Mouse (Mus musculus): ENCODE results near the gene Arfgap1. TPM values are rescaled to one million over a fixed set of nuclear protein-coding genes. Genes with fewer than 3 reads are reported as not detected.
A peak's percentile ranks its signal among the peaks of the same experiment; 100 is the strongest.

The Arfgap1 gene
- polyA plus RNA-seq, 1 experiment from 2014 or later, result 82.4 TPM

DNA sequence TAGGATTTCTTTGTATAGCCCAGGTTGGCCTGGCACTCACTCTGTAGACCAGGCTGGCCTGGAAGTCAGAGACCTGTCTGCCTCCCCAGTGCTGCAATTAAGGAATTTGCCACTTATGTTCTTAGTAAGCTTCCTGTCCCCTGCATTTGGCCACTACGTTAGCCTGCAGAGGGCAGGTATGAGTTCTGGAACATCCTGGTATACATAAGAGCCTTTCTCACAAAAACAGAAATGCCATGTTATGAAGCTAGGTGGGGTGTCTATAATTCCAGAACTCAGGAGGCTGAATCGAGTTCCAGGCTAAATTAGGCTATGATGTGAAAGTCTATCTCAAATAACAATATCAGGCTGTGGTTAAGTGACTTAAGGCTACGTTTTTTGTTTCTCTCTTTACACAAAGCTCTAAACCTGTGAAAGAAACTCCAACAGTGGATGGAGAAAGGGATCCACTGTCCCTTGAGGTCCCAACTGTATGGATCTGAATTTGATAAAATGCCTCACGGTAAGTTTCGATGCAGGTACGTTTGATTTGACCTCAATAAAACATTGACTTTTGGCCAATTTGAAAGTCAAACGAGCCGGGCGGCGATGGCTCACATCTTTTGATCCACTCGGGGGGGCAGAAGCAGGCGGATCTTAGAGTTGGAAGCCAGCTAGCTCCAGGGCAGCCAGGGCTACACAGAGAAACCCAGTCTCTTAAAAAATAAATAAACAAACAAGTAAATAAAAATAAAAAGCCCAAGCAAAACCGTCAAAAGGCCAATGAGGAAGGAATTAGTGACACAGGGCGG is 738 bp upstream of the Arfgap1 start:
- Histone ChIP-seq H3K4me1 (ENCODE audit: control insufficient read depth, insufficient read depth, low read length) (peaks cover 24% of the 10 kb centered on the region), H3K27ac (ENCODE audit: low read length) (peak overlapping the region; percentile 91)
- 0 out of 2 replicates have a peak, but pooled peaks have one; percentile 13 for ATAC-seq

GRCm38 (mm10) chr2:180981133-180981532 is 14.1 kb downstream of the Arfgap1 start:
- Histone ChIP-seq H3K4me1 (ENCODE audit: control insufficient read depth, insufficient read depth, low read length) (no peaks in the 10 kb centered on the region), H3K4me3 (ENCODE audit: low read length) (no peak overlapping the region), H3K27me3 (replicated peaks; ENCODE audit: control insufficient read depth, insufficient read depth, low read length) (no peaks in the 10 kb centered on the region), H3K27ac (ENCODE audit: low read length) (no peak overlapping the region), H3K4me2 (ENCODE audit: low read depth, low read length) (no peak overlapping the region), H3K36me3 (ENCODE audit: control insufficient read depth, insufficient read depth, low read length) (peaks cover 35% of the 10 kb centered on the region), H3K9ac (ENCODE audit: low read depth, low read length) (no peak overlapping the region), H3K9me3 (ENCODE audit: control insufficient read depth, low read length) (no peaks in the 10 kb centered on the region)
- WGBS, result 82% methylated on average over 6 of the region's 6 CpGs
- ATAC-seq, result no peak

More for the DNA sequence above, 738 bp upstream of the Arfgap1 start:
- 10% methylated on average over 14 of the region's 14 CpGs for WGBS
- no peaks in the 10 kb centered on the region for H3K9me3 ChIP-seq (ENCODE audit: control insufficient read depth, low read length)
- peak overlapping the region; percentile 95 for H3K4me3 ChIP-seq (ENCODE audit: low read length)
- H3K4me2 ChIP-seq (ENCODE audit: low read depth, low read length), result peak overlapping the region; percentile 82
- peak overlapping the region; percentile 95 for H3K9ac ChIP-seq (ENCODE audit: low read depth, low read length)
- no peaks in the 10 kb centered on the region for H3K27me3 ChIP-seq (replicated peaks; ENCODE audit: control insufficient read depth, insufficient read depth, low read length)
- H3K36me3 ChIP-seq (ENCODE audit: control insufficient read depth, insufficient read depth, low read length), result peaks cover 7% of the 10 kb centered on the region; the same call in 1 of the 2 replicates

GRCm38 (mm10) chr2:180985635-180986034 is 18.6 kb downstream of the Arfgap1 start:
- H3K27me3 ChIP-seq (replicated peaks; ENCODE audit: control insufficient read depth, insufficient read depth, low read length), result no peaks in the 10 kb centered on the region
- peaks cover 5% of the 10 kb centered on the region; the same call in 1 of the 2 replicates for H3K36me3 ChIP-seq (ENCODE audit: control insufficient read depth, insufficient read depth, low read length)
- 49% methylated on average over 2 of the region's 2 CpGs for WGBS
- no peaks in the 10 kb centered on the region for H3K4me1 ChIP-seq (ENCODE audit: control insufficient read depth, insufficient read depth, low read length)
- no peak overlapping the region for H3K4me2 ChIP-seq (ENCODE audit: low read depth, low read length)
- no peak overlapping the region for H3K27ac ChIP-seq (ENCODE audit: low read length)
- no peaks in the 10 kb centered on the region for H3K9me3 ChIP-seq (ENCODE audit: control insufficient read depth, low read length)
- no peak overlapping the region for H3K4me3 ChIP-seq (ENCODE audit: low read length)
- no peak for ATAC-seq
- H3K9ac ChIP-seq (ENCODE audit: low read depth, low read length), result no peak overlapping the region

GRCm38 (mm10) chr2:180986449-180986848 is 19.4 kb downstream of the Arfgap1 start, which contains the start of gene Col20a1:
Gene Col20a1 (plus strand): TSS chr2:180986535.
- H3K27ac ChIP-seq (ENCODE audit: low read length), result no peak within 1 kb of the TSS
- 59% methylated on average over 2 of the region's 2 CpGs for WGBS

DNA sequence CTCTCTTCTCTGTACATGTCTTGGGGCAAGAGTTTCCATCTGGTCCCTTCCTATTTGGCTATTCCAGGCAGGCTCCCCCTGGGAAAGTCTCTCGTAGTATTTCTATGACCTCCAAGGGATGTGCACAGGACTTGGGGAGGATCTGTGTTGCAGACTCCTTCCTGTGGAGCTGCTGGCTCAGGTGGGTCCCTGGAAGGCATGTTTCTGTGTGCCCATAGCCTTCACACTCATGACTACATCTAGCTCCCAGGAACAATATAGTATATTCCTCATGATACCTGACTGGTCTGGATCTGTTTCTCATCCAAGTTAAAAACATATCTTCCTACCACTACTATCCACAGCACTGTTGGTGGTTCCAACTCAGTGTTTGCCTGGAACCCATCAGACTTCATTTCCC is 20.0 kb downstream of the Arfgap1 start:
- ATAC-seq, result no peak
- no peaks in the 10 kb centered on the region for H3K9me3 ChIP-seq (ENCODE audit: control insufficient read depth, low read length)
- H3K4me2 ChIP-seq (ENCODE audit: low read depth, low read length), result no peak overlapping the region
- H3K36me3 ChIP-seq (ENCODE audit: control insufficient read depth, insufficient read depth, low read length), result 0 out of 2 replicates have a peak, but pooled peaks cover 2% of the 10 kb centered on the region
- H3K27me3 ChIP-seq (replicated peaks; ENCODE audit: control insufficient read depth, insufficient read depth, low read length), result no peaks in the 10 kb centered on the region
- no peak overlapping the region for H3K27ac ChIP-seq (ENCODE audit: low read length)
- 73% methylated on average over 1 of the region's 1 CpGs for WGBS
- no peak overlapping the region for H3K9ac ChIP-seq (ENCODE audit: low read depth, low read length)
- H3K4me1 ChIP-seq (ENCODE audit: control insufficient read depth, insufficient read depth, low read length), result no peaks in the 10 kb centered on the region
- no peak overlapping the region for H3K4me3 ChIP-seq (ENCODE audit: low read length)

More at GRCm38 (mm10) chr2:180986449-180986848, 19.4 kb downstream of the Arfgap1 start, which contains the start of gene Col20a1:
- H3K4me2 ChIP-seq (ENCODE audit: low read depth, low read length), result no peak within 1 kb of the TSS
- H3K4me1 ChIP-seq (ENCODE audit: control insufficient read depth, insufficient read depth, low read length), result no peaks in the 10 kb centered on the region
- ATAC-seq, result no peak
- 0 out of 2 replicates have a peak, but pooled peaks cover 4% of the 10 kb centered on the region for H3K36me3 ChIP-seq (ENCODE audit: control insufficient read depth, insufficient read depth, low read length)
- no peak within 1 kb of the TSS for H3K9ac ChIP-seq (ENCODE audit: low read depth, low read length)
- H3K27me3 ChIP-seq (replicated peaks; ENCODE audit: control insufficient read depth, insufficient read depth, low read length), result no peaks in the 10 kb centered on the region
- H3K4me3 ChIP-seq (ENCODE audit: low read length), result no peak within 1 kb of the TSS
- no peaks in the 10 kb centered on the region for H3K9me3 ChIP-seq (ENCODE audit: control insufficient read depth, low read length)

DNA sequence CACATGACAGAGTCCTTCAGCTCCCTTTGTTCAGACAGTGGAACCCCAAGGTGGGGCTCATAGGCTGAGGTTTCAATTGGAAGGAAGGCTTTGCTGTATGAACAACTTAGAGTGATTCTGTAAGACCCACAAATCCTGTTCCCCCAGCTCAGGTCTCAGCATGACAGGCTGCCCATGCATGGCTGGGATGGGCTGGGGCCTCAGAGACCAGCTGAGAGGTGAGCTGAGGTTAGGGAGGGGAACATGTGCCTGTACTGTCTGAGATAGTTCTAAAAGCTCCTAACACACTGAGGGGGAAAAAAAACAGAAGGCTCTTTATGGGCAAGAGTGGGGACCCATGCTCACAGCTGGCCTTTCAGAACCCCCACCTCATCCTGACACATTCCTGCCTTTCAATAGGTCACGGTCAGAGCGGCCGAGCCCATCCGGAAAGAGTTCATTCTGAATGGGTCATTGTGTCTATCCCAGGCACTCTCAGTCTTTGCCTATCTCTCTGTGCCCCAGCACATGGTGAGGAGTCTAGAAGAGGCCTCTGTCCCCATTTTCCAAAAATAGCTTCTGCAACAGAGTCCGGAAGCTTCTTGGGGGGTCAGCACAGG is 20.5 kb downstream of the Arfgap1 start:
- Histone ChIP-seq H3K9me3 (ENCODE audit: control insufficient read depth, low read length) (no peaks in the 10 kb centered on the region), H3K9ac (ENCODE audit: low read depth, low read length) (no peak overlapping the region), H3K27ac (ENCODE audit: low read length) (no peak overlapping the region), H3K4me2 (ENCODE audit: low read depth, low read length) (no peak overlapping the region), H3K36me3 (ENCODE audit: control insufficient read depth, insufficient read depth, low read length) (no peaks in the 10 kb centered on the region), H3K27me3 (replicated peaks; ENCODE audit: control insufficient read depth, insufficient read depth, low read length) (no peaks in the 10 kb centered on the region), H3K4me3 (ENCODE audit: low read length) (no peak overlapping the region), H3K4me1 (ENCODE audit: control insufficient read depth, insufficient read depth, low read length) (no peaks in the 10 kb centered on the region)
- no peak for ATAC-seq
- 69% methylated on average over 5 of the region's 5 CpGs for WGBS

DNA sequence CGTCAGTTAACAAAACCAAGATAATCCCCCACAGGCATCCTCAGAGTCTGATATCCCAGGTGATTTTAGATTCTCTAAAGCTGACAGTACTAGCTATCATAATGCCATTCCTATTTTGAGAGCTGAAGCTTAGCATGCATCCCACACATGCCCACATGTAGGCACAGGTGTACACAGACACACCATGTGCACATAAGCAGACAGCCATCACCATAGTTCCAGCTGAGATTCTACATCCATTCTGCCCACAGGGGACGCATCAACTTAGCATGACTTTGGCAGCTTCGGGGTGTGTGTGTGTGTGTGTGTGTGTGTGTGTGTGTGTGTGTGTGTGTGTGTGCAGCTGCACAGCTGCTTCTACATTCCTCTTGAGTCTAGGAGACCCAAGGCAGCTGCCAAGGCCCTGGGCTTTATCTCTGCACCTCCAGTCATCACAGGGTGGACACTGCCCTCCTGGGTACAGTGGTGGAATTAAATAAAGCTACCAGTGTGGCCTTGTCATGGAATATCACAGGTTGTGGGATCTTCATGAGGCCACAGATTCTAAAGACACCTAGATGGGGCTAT is 21.4 kb downstream of the Arfgap1 start:
- no peaks in the 10 kb centered on the region for H3K4me1 ChIP-seq (ENCODE audit: control insufficient read depth, insufficient read depth, low read length)
- H3K36me3 ChIP-seq (ENCODE audit: control insufficient read depth, insufficient read depth, low read length), result no peaks in the 10 kb centered on the region
- H3K4me3 ChIP-seq (ENCODE audit: low read length), result no peak overlapping the region
- H3K9me3 ChIP-seq (ENCODE audit: control insufficient read depth, low read length), result no peaks in the 10 kb centered on the region
- WGBS, result 68% methylated on average over 3 of the region's 3 CpGs
- no peak overlapping the region for H3K27ac ChIP-seq (ENCODE audit: low read length)
- no peak for ATAC-seq
- H3K27me3 ChIP-seq (replicated peaks; ENCODE audit: control insufficient read depth, insufficient read depth, low read length), result no peaks in the 10 kb centered on the region
- no peak overlapping the region for H3K9ac ChIP-seq (ENCODE audit: low read depth, low read length)
- H3K4me2 ChIP-seq (ENCODE audit: low read depth, low read length), result no peak overlapping the region

DNA sequence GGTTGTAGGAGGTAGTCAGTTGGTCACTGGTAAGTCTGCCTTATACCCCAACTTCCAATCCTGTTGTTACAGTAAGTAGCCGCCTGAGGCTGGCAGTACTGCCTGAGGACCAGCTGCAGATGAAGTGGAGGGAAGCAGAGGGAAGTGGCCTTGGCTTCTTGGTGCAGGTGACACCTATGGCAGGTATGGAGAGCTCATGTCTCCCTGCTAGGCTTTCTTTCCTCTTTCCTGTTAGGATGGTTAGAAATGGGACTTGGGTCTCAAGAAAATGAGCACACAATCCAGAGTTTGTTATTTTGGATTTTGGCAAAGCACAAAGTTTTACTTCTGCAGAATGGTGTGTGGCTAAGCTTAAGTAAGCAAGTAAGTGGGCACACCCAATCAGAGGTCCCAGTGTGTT is 21.9 kb downstream of the Arfgap1 start:
- Histone ChIP-seq H3K27me3 (replicated peaks; ENCODE audit: control insufficient read depth, insufficient read depth, low read length) (no peaks in the 10 kb centered on the region), H3K9me3 (ENCODE audit: control insufficient read depth, low read length) (no peaks in the 10 kb centered on the region), H3K4me2 (ENCODE audit: low read depth, low read length) (no peak overlapping the region), H3K9ac (ENCODE audit: low read depth, low read length) (no peak overlapping the region), H3K4me1 (ENCODE audit: control insufficient read depth, insufficient read depth, low read length) (no peaks in the 10 kb centered on the region), H3K36me3 (ENCODE audit: control insufficient read depth, insufficient read depth, low read length) (no peaks in the 10 kb centered on the region), H3K4me3 (ENCODE audit: low read length) (no peak overlapping the region), H3K27ac (ENCODE audit: low read length) (no peak overlapping the region)
- WGBS, result 85% methylated on average over 1 of the region's 1 CpGs
- ATAC-seq, result no peak

DNA sequence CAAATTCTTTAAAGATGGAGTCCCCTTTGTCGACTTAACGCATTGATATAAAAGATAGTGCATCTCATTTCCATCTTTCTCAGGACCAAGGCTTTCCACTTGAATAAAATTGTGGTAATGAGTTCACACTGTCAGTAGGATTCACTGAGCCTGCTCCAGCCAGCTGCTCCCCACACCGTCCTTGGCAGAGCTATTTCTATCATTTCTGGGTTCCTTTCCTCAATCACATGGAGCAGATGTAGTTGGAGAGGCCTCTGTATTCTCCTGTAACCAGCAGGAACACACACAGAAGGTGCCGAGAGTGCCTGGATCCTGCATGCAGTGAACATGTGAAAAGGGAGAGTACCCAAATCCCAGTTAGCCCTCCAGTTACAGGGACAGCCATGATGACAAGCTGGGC is 23.3 kb downstream of the Arfgap1 start:
- Histone ChIP-seq H3K9me3 (ENCODE audit: control insufficient read depth, low read length) (no peaks in the 10 kb centered on the region), H3K27me3 (replicated peaks; ENCODE audit: control insufficient read depth, insufficient read depth, low read length) (no peaks in the 10 kb centered on the region), H3K4me1 (ENCODE audit: control insufficient read depth, insufficient read depth, low read length) (no peaks in the 10 kb centered on the region), H3K27ac (ENCODE audit: low read length) (no peak overlapping the region), H3K4me2 (ENCODE audit: low read depth, low read length) (no peak overlapping the region), H3K9ac (ENCODE audit: low read depth, low read length) (no peak overlapping the region), H3K4me3 (ENCODE audit: low read length) (no peak overlapping the region), H3K36me3 (ENCODE audit: control insufficient read depth, insufficient read depth, low read length) (no peaks in the 10 kb centered on the region)
- 67% methylated on average over 4 of the region's 4 CpGs for WGBS
- ATAC-seq, result no peak

All from intestine, embryonic 16.5 days (tissue).